Mouse (Mus musculus) heart, adult 2 months (tissue): ENCODE measurements at regions not wholly inside any gene's neighbourhood (a gene's known extent, or its start where the extent isn't known, plus 50 kb on each side); places are given as distances from the start of the nearest gene placed in this dataset.

Source experiments
- DNase-seq, 2 experiments: peaks; one replicate each; pipeline ENCODE4 v3.0.0; 2021
- H3K27ac ChIP-seq: fragments of 200-600 bp; 2 replicates; pipeline ENCODE4 v1.8.1; 2022
- H3K27me3 ChIP-seq: fragments of 200-500 bp; 2 replicates; pipeline ENCODE4 v1.6.1; 2012; ENCODE audit warnings: mild to moderate bottlenecking, low read length, inconsistent platforms, mixed read lengths; ENCODE audit not compliant: control insufficient read depth, insufficient read depth
- H3K36me3 ChIP-seq: fragments of 200-500 bp; 2 replicates; pipeline ENCODE4 v1.6.1; 2012; ENCODE audit warnings: low read length, inconsistent platforms; ENCODE audit not compliant: control insufficient read depth, insufficient read depth
- H3K4me1 ChIP-seq: fragments of 200-500 bp; 2 replicates; pipeline ENCODE4 v1.6.1; 2011; ENCODE audit warnings: low read length; ENCODE audit not compliant: control insufficient read depth, insufficient read depth
- H3K4me3 ChIP-seq: fragments of 200-600 bp; 2 replicates; pipeline ENCODE4 v1.8.1; 2022
- H3K79me2 ChIP-seq: fragments of 200-500 bp; replicated peaks from 2 replicates; pipeline ENCODE4 v1.6.1; 2012; ENCODE audit warnings: mild to moderate bottlenecking, inconsistent platforms, low read length, moderate library complexity, mixed read lengths; ENCODE audit not compliant: control insufficient read depth, insufficient read depth
- H3K9ac ChIP-seq: fragments of 200-500 bp; 2 replicates; pipeline ENCODE4 v1.6.1; 2012; ENCODE audit warnings: low read depth, mild to moderate bottlenecking, control low read depth, inconsistent platforms, low read length, mixed read lengths
- CTCF ChIP-seq: fragments of 200-600 bp; IDR thresholded peaks from 2 replicates; pipeline ENCODE4 v1.8.1; 2022; ENCODE audit warnings: antibody characterized with exemption, mild to moderate bottlenecking, moderate library complexity
- EP300 ChIP-seq: fragments of 200-500 bp; IDR thresholded peaks from 2 replicates; pipeline ENCODE4 v1.6.1; 2011; ENCODE audit warnings: low read depth, low read length, control low read depth; ENCODE audit not compliant: insufficient read depth
- POLR2A ChIP-seq: fragments of 200-500 bp; IDR thresholded peaks from 2 replicates; pipeline ENCODE4 v1.6.1; 2011; ENCODE audit warnings: mild to moderate bottlenecking, low read depth, low read length, control low read depth; ENCODE audit not compliant: insufficient read depth
- whole genome bisulfite sequencing: fragments of 180-500 bp; shearing (Covaris S2); methylation state at CpG from one replicate; pipeline ENCODE4 v1.1.7; 2018; 5-methylcytosine and 5-hydroxymethylcytosine counted together
- intact Hi-C: fragments of 180-260 bp; cut with DNase I; formaldehyde crosslinking; loops from one replicate; pipeline ENCODE4 v1.15.1; 2025

DNA sequence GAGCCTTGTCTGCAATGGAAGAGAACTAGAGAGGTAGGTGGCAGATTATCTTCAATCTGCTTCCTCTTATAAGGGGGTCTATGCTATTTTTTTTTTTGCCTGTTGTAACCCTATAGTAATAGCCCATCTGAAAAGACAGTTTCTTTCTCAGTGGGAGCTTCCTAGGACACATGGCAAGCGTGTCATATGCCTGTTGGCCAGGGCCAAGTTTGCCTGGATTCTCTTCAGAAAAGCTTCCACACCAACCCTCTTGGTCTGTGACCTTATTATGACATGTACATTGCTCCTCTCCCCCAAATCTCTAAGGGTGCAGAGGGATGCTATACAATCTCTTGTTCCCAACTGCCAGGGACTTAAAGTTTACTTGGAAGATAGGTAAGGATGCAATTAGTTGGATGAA lies 174.8 kb downstream of the Brinp2 start:
- intact Hi-C loops, result no loop called here

GRCm38 (mm10) chr1:158187651-158188050 lies 168.5 kb downstream of the Brinp2 start:
- intact Hi-C loops, result no loop called here
- no peak overlapping the region for H3K9ac ChIP-seq
- 65% methylated on average over 8 of the region's 8 CpGs for WGBS
- H3K27me3 ChIP-seq, result no peaks in the 10 kb centered on the region
- no peak for DNase-seq
- no peaks in the 10 kb centered on the region for H3K36me3 ChIP-seq
- no peaks in the 10 kb centered on the region for H3K79me2 ChIP-seq
- TF ChIP-seq CTCF, result no peak
- no peak for TF ChIP-seq EP300
- no peak for TF ChIP-seq POLR2A
- H3K4me1 ChIP-seq, result no peaks in the 10 kb centered on the region
- no peak overlapping the region for H3K27ac ChIP-seq
- H3K4me3 ChIP-seq, result no peak overlapping the region

More for the DNA sequence above, 174.8 kb downstream of the Brinp2 start:
- 54% methylated on average over 1 of the region's 1 CpGs for WGBS
- Histone ChIP-seq H3K79me2 (no peaks in the 10 kb centered on the region), H3K27ac (no peak overlapping the region), H3K9ac (no peak overlapping the region), H3K4me3 (no peak overlapping the region), H3K27me3 (no peaks in the 10 kb centered on the region), H3K4me1 (no peaks in the 10 kb centered on the region), H3K36me3 (no peaks in the 10 kb centered on the region)
- no peak for TF ChIP-seq CTCF
- no peak for TF ChIP-seq POLR2A
- no peak for TF ChIP-seq EP300
- DNase-seq, result no peak

DNA sequence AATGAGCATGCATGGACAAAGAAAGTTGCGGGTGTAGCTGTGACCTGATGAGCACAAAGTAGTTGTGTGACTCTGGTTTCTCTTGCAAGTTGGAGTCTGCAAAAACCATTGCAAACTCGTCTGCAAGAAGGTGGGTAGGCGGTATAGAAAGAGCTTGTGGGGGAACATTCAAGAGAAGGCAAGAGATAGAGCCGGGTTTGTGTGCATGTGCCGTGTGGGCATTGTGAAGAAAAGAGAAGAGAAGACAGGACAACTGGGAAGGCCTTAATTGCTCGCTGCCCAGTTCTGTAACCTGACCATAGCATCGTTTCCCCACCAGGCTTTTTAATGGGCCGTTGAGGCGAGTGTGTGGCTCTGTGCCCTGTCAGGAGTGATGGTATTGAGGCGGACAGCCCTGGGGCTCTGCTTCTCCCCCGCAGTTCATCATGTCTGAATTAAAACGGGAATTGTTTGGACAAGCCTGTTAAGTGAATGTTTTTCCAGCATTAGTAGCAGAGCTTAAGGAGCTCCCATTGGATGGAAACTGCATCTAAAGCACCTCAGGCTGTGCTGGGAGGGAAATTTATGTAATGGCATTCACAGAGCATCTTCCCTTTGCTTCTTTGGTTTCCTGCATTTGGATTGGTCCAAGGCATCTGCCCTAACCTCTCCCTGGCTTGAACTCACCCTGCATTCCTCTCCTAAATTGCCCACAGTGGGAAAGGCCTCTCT lies 163.1 kb downstream of the Brinp2 start:
- intact Hi-C loops, result no loop called here
- H3K79me2 ChIP-seq, result no peaks in the 10 kb centered on the region
- TF ChIP-seq CTCF, result no peak
- no peak for TF ChIP-seq POLR2A
- TF ChIP-seq EP300, result no peak
- H3K36me3 ChIP-seq, result no peaks in the 10 kb centered on the region
- no peaks in the 10 kb centered on the region for H3K4me1 ChIP-seq
- no peak for DNase-seq
- H3K27me3 ChIP-seq, result no peaks in the 10 kb centered on the region
- 64% methylated on average over 12 of the region's 12 CpGs for WGBS
- H3K4me3 ChIP-seq, result no peak overlapping the region
- no peak overlapping the region for H3K27ac ChIP-seq
- H3K9ac ChIP-seq, result no peak overlapping the region

DNA sequence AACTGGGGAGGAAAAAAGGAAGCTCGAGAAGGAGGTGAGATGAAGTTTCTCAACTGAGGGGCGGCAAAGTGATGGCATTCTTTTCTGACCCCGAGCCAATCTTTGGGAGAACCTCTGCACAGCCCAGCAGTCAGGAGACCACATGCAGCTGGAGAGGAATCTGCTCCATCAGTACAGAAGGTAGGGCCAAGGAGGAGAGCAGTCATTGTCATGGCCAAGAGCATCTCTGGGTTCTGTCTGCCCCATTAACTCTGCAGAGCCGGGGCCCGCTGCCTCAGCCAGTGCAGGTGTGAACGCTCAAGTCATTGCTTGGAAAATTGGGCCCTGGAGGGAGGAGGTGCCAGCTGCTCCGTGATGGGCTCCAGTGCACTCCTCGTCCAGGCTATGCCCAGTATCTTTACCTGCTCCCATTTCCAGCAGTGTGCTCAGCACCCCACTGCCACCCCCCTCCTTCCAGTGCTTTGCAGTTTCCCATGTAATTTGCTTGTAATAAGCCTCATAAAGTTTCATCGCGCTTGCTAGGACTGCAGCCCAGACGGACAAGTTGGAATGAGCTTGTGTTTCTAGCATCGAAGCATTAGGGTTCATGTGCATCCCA lies 162.1 kb downstream of the Brinp2 start:
- H3K36me3 ChIP-seq, result no peaks in the 10 kb centered on the region
- no peaks in the 10 kb centered on the region for H3K27me3 ChIP-seq
- H3K79me2 ChIP-seq, result no peaks in the 10 kb centered on the region
- DNase-seq, result no peak
- no peak overlapping the region for H3K27ac ChIP-seq
- WGBS, result 72% methylated on average over 12 of the region's 12 CpGs
- intact Hi-C loops, result no loop called here
- no peak overlapping the region for H3K4me3 ChIP-seq
- TF ChIP-seq POLR2A (no peak), CTCF (no peak), EP300 (no peak)
- H3K4me1 ChIP-seq, result no peaks in the 10 kb centered on the region
- no peak overlapping the region for H3K9ac ChIP-seq
